Mouse (Mus musculus): ENCODE data around the gene Serpinb9d.
"Not testable (repeated sequence)": the region's sequence is repeated elsewhere in the genome, so short reads cannot be mapped to it uniquely, and the experiment has no call there.

Serpinb9d gene

DNA sequence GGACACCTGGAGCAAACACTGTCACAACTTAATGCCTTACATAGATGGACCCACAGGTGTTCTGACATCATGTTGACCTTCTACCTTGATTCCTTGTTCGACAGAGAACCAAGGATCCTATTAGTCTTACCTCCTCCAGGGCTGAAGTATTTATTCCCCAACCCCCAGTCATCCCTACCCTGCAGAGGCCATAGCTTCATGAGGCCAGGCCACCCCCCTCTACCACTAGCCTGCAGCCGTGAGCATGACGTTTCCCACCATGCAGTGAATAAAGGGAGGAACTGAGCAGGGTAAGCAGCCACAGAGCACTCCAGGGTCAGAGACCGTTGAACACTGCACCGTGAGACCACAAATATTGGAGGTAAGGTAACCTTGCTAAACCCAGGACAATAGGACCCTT lies at the start of gene Serpinb9d:
Gene Serpinb9d, plus strand, starts transcription at position 301 of the 400 bp plus-strand sequence.
- DNase-seq (ENCODE audit: low read depth): no peak

GRCm38 (mm10) chr13:33159642-33160041 lies 33.1 kb upstream of the Serpinb9d start, which contains the start of gene Serpinb9c:
Gene Serpinb9c (minus strand): TSS chr13:33159742.
- no peak for DNase-seq (ENCODE audit: low read depth)

- not testable (repeated sequence) for DNase-seq (ENCODE audit: low read depth)
Observed at GRCm38 (mm10) chr13:33190486-33190885, 2.3 kb upstream of the Serpinb9d start.

DNA sequence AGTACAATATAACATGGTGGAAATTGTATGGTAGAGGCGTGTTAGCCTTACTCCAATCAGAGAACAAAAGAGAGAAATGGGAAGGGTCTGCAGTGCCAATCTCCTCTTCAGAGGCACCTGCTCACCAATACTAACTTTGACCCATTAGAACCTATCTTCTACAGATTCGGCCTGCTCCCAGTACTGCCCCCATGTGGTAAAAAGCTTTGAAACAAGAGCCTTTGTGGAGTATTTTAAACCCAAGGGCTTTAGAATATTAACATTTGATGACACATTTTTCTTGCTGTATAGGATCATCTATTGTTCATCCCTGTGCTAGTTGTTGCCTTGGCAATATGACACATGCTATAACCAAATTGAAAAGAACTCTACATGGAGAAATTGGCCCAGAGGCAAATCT lies 7.0 kb downstream of the Serpinb9d start:
- DNase-seq (ENCODE audit: low read depth): peak; percentile 8

- not testable (repeated sequence) for DNase-seq (ENCODE audit: low read depth)
Observed at GRCm38 (mm10) chr13:33249312-33249711, 56.6 kb downstream of the Serpinb9d start, which contains the start of gene Serpinb9e. Gene Serpinb9e (plus strand): TSS chr13:33249612.

Data from induced T-regulatory cell, adult 2 months (primary cell).